Mouse (Mus musculus): ENCODE measurements around the gene Stard10.

GRCm38 (mm10) chr7:101306841-101307240 lies 10.0 kb upstream of the Stard10 start:
- TF ChIP-seq CTCF (IDR thresholded peaks at IDR 0.05; ENCODE audit: low read depth) (no peak), EP300 (IDR thresholded peaks at IDR 0.05; ENCODE audit: low read depth) (no peak)
